Mouse (Mus musculus) left cerebral cortex, postnatal 36 days (tissue): ENCODE measurements around the gene Trpm2. TPM values are rescaled to one million over a fixed set of nuclear protein-coding genes. Genes with fewer than 3 reads are reported as not detected.

Experiments
- DNase-seq, 2 experiments: peaks; one replicate each; pipeline ENCODE4 v3.0.0; 2021 to 2022; ENCODE audit warnings: low spot score in 2 of 2, mixed read lengths in 1 of 2
- intact Hi-C: fragments of 180-260 bp; cut with DNase I; formaldehyde crosslinking; loops from one replicate; pipeline ENCODE4 v1.15.1; 2025
- total RNA-seq, 2 experiments: library from RNA; stranded (reverse); gene quantifications; 2 replicates each; pipeline ENCODE4 v1.2.3; 2021

Gene Trpm2
- total RNA-seq, 2 experiments from 2014 or later, result 40.4 to 44.2 TPM

DNA sequence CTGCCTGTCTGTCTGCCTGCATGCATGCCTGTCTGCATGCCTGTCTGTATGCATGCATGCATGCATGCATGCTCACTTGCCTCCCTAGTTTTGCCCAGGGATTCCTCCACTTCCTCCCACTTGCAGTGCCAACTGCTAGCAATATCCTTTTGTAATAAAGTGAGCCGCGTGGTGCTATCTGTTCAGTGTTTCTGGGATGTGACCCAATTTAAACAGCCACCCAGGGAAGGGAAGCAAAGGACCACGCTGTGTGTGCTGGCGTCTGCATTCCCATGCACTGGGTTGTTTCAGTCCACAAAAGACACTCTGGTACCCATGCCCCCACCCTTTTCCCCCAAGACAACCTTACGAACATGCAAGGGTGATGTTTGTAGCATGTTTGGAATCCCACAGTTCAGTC lies 49.4 kb downstream of the Trpm2 start:
- intact Hi-C loops, result no loop called here
- peak; percentile 23 to 29 for DNase-seq

DNA sequence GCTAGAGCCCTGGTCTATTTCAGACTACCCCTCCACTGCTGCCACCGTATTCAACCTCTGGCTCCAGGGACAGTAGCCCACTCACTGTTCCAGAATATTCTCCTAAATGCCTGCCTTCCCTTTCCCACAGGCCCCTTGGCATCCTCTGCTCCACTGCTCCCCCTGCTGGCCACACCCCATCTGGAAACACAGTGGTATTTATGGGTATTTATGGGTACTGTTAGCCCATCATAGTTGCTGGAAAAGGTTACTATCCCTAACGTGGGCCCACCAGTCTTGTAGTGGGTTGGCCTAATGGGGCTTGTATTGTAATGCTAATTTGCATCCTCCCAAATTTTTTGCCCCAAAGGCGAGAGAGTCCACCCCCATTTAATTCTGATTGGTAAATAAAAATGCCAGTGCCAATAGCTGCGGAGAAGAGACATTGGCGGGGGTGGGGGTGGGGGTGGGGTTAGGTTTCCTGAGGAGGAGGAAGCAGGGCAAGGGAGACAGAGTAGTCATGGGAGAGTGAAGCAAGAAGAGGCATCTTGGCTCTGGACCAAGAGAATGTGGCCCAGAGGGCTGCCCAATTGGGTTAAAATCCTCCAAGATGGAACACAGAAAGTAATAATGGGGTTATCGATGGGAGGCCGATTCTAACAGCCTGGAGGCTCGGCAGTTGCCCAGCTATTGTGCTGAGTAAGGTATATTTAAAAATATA lies 53.6 kb downstream of the Trpm2 start:
- DNase-seq, result peak in 1 of 2 experiments; percentile 23
- intact Hi-C loops, result no loop called here

DNA sequence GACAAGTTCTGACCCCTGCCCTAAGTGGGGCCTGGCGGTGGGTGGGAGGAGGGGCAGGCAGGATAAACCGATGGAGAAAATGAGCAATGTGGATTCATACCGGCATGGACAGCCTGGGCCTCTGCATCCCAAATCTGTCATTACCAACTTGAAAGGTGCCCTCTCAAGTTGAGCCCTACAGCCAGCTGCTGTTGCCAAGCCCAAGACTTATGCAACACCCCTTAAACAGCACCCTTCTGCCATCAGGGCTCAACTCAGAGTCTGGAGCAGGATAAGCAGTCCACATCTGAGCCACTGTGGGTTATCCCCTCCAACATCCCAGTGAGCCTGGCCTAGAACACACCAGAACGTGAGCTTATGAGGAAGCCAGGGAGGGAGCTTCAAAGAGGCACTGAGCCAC lies 57.1 kb downstream of the Trpm2 start:
- DNase-seq, result no peak
- intact Hi-C loops, result no loop called here

- peak; percentile 19 to 23 for DNase-seq
- intact Hi-C loops, result no loop called here
Measured at GRCm38 (mm10) chr10:77912605-77913004, 57.8 kb downstream of the Trpm2 start.

- intact Hi-C loops, result no loop called here
- peak; percentile 68 to 76 for DNase-seq
Measured at GRCm38 (mm10) chr10:77902894-77903715, 67.3 kb downstream of the Trpm2 start.

GRCm38 (mm10) chr10:77902211-77902893 lies 68.0 kb downstream of the Trpm2 start, which contains the start of gene Lrrc3:
Gene Lrrc3 (minus strand): TSS chr10:77902536.
- intact Hi-C loops, result no loop called here

DNA sequence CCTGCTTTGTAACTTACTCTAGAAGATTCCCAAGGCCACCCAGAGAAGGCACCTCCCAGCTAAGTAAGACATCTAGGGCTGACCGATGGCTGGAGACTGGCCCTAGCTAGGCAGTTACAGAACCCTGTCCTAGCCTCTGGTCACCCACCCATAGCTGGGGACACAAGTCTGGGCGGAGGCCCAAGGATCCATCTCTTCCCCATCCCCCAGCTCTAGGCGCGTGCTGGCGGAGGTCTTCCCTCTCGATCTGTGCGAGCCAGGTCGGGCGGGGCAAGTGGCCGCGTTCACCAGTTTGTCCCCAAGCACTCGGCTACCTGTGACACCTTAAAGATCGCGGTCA lies 68.5 kb downstream of the Trpm2 start:
- intact Hi-C loops, result no loop called here
- DNase-seq, result no peak

More at GRCm38 (mm10) chr10:77902211-77902893, 68.0 kb downstream of the Trpm2 start, which contains the start of gene Lrrc3:
- DNase-seq, result peak; percentile 69 to 73

GRCm38 (mm10) chr10:77900903-77901818 lies 69.2 kb downstream of the Trpm2 start:
- intact Hi-C loops, result no loop called here
- no peak for DNase-seq

GRCm38 (mm10) chr10:77900126-77900525 lies 70.2 kb downstream of the Trpm2 start:
- intact Hi-C loops, result no loop called here
- no peak for DNase-seq

DNA sequence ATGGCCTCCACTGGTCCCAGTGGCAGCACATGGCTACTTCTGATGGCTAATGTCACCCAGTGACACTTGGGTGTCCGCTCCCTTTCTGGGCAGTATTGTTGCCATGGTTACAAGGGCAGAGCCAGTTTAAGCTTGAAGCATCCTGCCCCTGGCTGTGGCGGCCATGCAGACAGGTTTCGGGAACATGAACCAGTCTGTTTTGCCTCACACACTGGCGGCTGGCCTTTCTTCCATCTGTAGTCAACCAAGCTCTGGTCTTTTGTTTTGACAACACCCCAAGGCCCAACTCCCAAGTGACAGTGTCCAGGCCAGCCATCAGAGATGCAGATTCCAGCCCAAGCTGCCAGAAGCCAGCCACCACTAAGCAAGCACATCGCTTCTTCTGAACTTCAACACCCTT lies 74.8 kb downstream of the Trpm2 start:
- intact Hi-C loops, result no loop called here
- DNase-seq, result no peak

- intact Hi-C loops, result no loop called here
- DNase-seq, result no peak
Measured at GRCm38 (mm10) chr10:77890987-77891565, 79.3 kb downstream of the Trpm2 start.

DNA sequence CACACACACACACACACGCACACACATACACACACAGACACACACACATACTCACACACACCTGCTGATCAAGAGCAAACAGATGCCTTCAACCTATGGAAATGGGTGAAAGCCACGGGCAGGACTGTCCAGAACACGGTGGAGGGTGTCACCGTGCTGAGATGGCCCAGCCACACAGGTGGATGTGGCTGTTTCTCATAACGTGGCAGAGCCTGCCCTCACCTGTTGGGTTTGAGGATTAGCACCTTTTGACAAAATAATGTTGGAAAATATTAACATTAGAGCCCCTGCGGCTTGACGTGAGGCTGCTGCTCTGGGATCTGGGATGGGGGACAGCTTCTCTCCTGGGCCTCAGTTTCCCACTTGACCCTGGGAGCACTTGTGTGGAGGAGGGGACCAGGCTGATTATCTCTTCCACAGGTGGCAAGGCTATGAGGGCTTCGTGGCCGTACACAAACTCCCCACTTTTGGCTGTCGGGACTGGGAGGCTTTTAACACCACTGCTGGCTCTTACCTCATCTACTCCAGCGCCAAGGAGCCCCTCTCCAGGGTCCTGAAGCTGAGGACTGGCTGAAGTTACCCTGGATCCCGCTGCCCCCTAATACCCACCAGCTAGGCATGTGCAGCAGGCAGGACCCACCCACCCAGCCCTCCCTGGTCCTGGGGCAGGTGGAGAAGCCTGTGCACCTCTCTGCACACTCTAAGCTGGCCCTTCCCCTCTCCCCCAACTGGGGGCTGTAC lies 84.2 kb downstream of the Trpm2 start:
- DNase-seq, result no peak

GRCm38 (mm10) chr10:77882553-77882952 lies 87.8 kb downstream of the Trpm2 start:
- intact Hi-C loops, result no loop called here

More for the DNA sequence above, 84.2 kb downstream of the Trpm2 start:
- intact Hi-C loops, result no loop called here

DNA sequence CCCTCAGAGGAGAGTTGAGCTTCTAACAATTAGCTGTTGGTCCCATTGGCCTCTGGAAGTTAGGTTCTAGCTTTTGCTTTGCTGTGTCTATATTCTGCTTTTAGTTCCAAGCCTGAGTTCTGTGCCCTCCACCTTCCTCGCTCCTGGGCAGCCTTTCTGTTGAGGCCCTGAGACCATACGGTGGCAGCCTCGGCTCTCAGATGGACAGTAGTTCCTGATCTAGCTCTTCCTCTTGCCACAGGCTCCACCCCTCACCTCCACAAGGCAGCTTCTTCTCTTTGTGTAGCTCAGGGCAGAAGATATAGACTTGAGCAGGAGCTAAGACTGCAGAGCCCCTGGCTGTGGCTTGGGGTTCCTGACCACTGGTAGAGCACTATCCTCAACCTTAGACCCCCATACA lies 90.1 kb downstream of the Trpm2 start:
- intact Hi-C loops, result no loop called here
- DNase-seq, result no peak

More at GRCm38 (mm10) chr10:77882553-77882952, 87.8 kb downstream of the Trpm2 start:
- no peak for DNase-seq

- peak; percentile 47 to 52 for DNase-seq
- intact Hi-C loops, result loop anchor here (2.0 kb wide), 1 partner anchor 250 kb away; no protein-coding TSS in a partner anchor
Measured at GRCm38 (mm10) chr10:77878985-77879384, 91.4 kb downstream of the Trpm2 start.

- DNase-seq, result no peak
- intact Hi-C loops, result no loop called here
Measured at GRCm38 (mm10) chr10:77869651-77870050, 100.7 kb downstream of the Trpm2 start.

GRCm38 (mm10) chr10:77867546-77867945 lies 102.8 kb downstream of the Trpm2 start:
- intact Hi-C loops, result no loop called here
- DNase-seq, result no peak

DNA sequence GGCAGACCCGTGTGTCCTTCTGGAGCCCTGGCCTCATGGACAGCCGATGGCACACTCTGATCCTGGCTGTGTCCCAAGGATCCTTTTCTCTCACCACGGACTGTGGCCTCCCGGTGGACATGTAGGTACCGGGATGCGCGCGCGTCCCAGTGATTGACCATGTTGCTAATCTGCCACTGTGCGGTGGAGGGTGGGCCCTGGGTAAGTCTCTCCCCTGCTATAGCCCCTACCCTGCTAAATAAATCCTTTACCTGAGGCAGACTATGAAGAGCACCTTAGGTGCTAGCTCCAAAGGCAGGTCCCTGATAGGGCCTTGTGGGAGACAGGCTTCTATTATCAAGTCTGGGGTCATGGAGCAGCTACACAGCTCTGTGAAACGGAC lies 105.6 kb downstream of the Trpm2 start:
- no peak for DNase-seq
- intact Hi-C loops, result no loop called here
